Mouse (Mus musculus) embryonic facial prominence, embryonic 10.5 days (tissue): ENCODE measurements around the gene Cux1. TPM values are rescaled to one million over a fixed set of nuclear protein-coding genes. Genes with fewer than 3 reads are reported as not detected.
"Not testable (repeated sequence)": the region's sequence is repeated elsewhere in the genome, so short reads cannot be mapped to it uniquely, and the experiment has no call there.

Experiments used
- DNase-seq: peaks from one replicate; pipeline ENCODE4 v3.0.0-alpha.2; 2017; ENCODE audit warnings: low spot score
- H3K27ac ChIP-seq: fragments of 300-500 bp; sonication (generic); replicated peaks from 2 replicates; pipeline ENCODE4 v1.5.1; 2016; ENCODE audit warnings: mild to moderate bottlenecking
- H3K27me3 ChIP-seq: fragments of 300-500 bp; sonication (generic); replicated peaks from 2 replicates; pipeline ENCODE4 v1.6.1; 2016; ENCODE audit warnings: low read depth, mild to moderate bottlenecking; ENCODE audit not compliant: poor library complexity, severe bottlenecking
- H3K36me3 ChIP-seq: fragments of 300-500 bp; sonication (generic); replicated peaks from 2 replicates; pipeline ENCODE4 v1.6.1; 2016; ENCODE audit warnings: mild to moderate bottlenecking, moderate library complexity
- H3K4me1 ChIP-seq: fragments of 300-500 bp; sonication (generic); 2 replicates; pipeline ENCODE4 v1.6.1; 2016
- H3K4me3 ChIP-seq: fragments of 300-500 bp; sonication (generic); 2 replicates; pipeline ENCODE4 v1.5.1; 2016; ENCODE audit warnings: mild to moderate bottlenecking, moderate library complexity
- H3K9me3 ChIP-seq: fragments of 300-500 bp; sonication (generic); 2 replicates; pipeline ENCODE4 v1.6.1; 2016; ENCODE audit warnings: mild to moderate bottlenecking
- WGBS: fragments of 180-500 bp; shearing (Covaris S2); methylation state at CpG from one replicate; pipeline ENCODE4 v1.1.7; 2016; 5-methylcytosine and 5-hydroxymethylcytosine counted together
- microRNA-seq: library from miRNA; unstranded; fragments of <30 nt; microRNA quantifications from one replicate; pipeline ENCODE4, GENCODE M21; 2017
- polyA plus RNA-seq: library from polyadenylated mRNA; unstranded; fragments of >200 nt; fragmentation: Nextera tagmentation; extraction: Ambion mirVana; gene quantifications from 2 replicates; pipeline ENCODE4 v1.2.1, GENCODE M21; 2016

The Cux1 gene
- polyA plus RNA-seq, 1 experiment from 2014 or later, result 75.3 TPM

GRCm38 (mm10) chr5:136215958-136216357, 351.3 kb downstream of the Cux1 start:
- H3K27me3 ChIP-seq, result no peaks in the 10 kb centered on the region
- peaks cover 30% of the 10 kb centered on the region for H3K36me3 ChIP-seq
- 91% methylated on average over 5 of the region's 5 CpGs for WGBS
- H3K9me3 ChIP-seq, result peaks cover 13% of the 10 kb centered on the region
- H3K27ac ChIP-seq, result no peak overlapping the region
- DNase-seq, result no peak
- H3K4me3 ChIP-seq, result no peak overlapping the region
- no peaks in the 10 kb centered on the region for H3K4me1 ChIP-seq

GRCm38 (mm10) chr5:136215211-136215610, 352.1 kb downstream of the Cux1 start:
- no peaks in the 10 kb centered on the region for H3K27me3 ChIP-seq
- H3K36me3 ChIP-seq, result peaks cover 23% of the 10 kb centered on the region
- H3K4me1 ChIP-seq, result no peaks in the 10 kb centered on the region
- WGBS, result 91% methylated on average over 3 of the region's 3 CpGs
- H3K27ac ChIP-seq, result no peak overlapping the region
- H3K9me3 ChIP-seq, result peaks cover 13% of the 10 kb centered on the region
- no peak for DNase-seq
- no peak overlapping the region for H3K4me3 ChIP-seq

GRCm38 (mm10) chr5:136213716-136214115, 353.6 kb downstream of the Cux1 start:
- Histone ChIP-seq H3K4me3 (no peak overlapping the region), H3K36me3 (peaks cover 8% of the 10 kb centered on the region), H3K27me3 (no peaks in the 10 kb centered on the region), H3K9me3 (peaks cover 13% of the 10 kb centered on the region), H3K4me1 (no peaks in the 10 kb centered on the region), H3K27ac (no peak overlapping the region)
- DNase-seq, result no peak
- WGBS, result 85% methylated on average over 5 of the region's 5 CpGs

GRCm38 (mm10) chr5:136212716-136213115, 354.6 kb downstream of the Cux1 start:
- no peak overlapping the region for H3K27ac ChIP-seq
- H3K27me3 ChIP-seq, result no peaks in the 10 kb centered on the region
- no peak overlapping the region for H3K4me3 ChIP-seq
- H3K36me3 ChIP-seq, result no peaks in the 10 kb centered on the region
- 92% methylated on average over 11 of the region's 11 CpGs for WGBS
- no peaks in the 10 kb centered on the region for H3K4me1 ChIP-seq
- peaks cover 13% of the 10 kb centered on the region for H3K9me3 ChIP-seq
- DNase-seq, result no peak

GRCm38 (mm10) chr5:136211341-136212102, 355.8 kb downstream of the Cux1 start:
- H3K4me3 ChIP-seq, H3K27ac ChIP-seq, H3K27me3 ChIP-seq, DNase-seq, H3K4me1 ChIP-seq, H3K36me3 ChIP-seq: not testable (repeated sequence)
- 93% methylated on average over 14 of the region's 14 CpGs for WGBS
- H3K9me3 ChIP-seq, result peaks cover 13% of the 10 kb centered on the region

- Histone ChIP-seq H3K9me3 (peaks cover 4% of the 10 kb centered on the region; the same call in 1 of the 2 replicates), H3K4me3 (no peak overlapping the region), H3K27ac (no peak overlapping the region), H3K36me3 (no peaks in the 10 kb centered on the region), H3K27me3 (no peaks in the 10 kb centered on the region), H3K4me1 (no peaks in the 10 kb centered on the region)
- DNase-seq, result no peak
- WGBS, result 75% methylated on average over 5 of the region's 5 CpGs
Measured at GRCm38 (mm10) chr5:136210549-136210948, 356.7 kb downstream of the Cux1 start.

GRCm38 (mm10) chr5:136201832-136202231, 365.5 kb downstream of the Cux1 start:
- Histone ChIP-seq H3K4me1 (peaks cover 22% of the 10 kb centered on the region), H3K27ac (no peak overlapping the region), H3K9me3 (peaks cover 4% of the 10 kb centered on the region; the same call in 1 of the 2 replicates), H3K4me3 (no peak overlapping the region), H3K27me3 (no peaks in the 10 kb centered on the region), H3K36me3 (peaks cover 12% of the 10 kb centered on the region)
- WGBS, result 33% methylated on average over 7 of the region's 7 CpGs
- peak; percentile 76 for DNase-seq

- Histone ChIP-seq H3K9me3 (peaks cover 4% of the 10 kb centered on the region; the same call in 1 of the 2 replicates), H3K4me1 (peaks cover 22% of the 10 kb centered on the region), H3K36me3 (peaks cover 35% of the 10 kb centered on the region), H3K27me3 (no peaks in the 10 kb centered on the region), H3K27ac (peak overlapping the region; percentile 89), H3K4me3 (peak overlapping the region; percentile 99)
- WGBS, result 32% methylated on average over 11 of the region's 11 CpGs
- peak; percentile 28 for DNase-seq
Measured at GRCm38 (mm10) chr5:136199526-136199925, 367.8 kb downstream of the Cux1 start.

GRCm38 (mm10) chr5:136198474-136199391, 368.6 kb downstream of the Cux1 start, which contains the start of gene Prkrip1:
Gene Prkrip1 (minus strand): TSS chr5:136198963.
- DNase-seq, result peak; percentile 98
- Histone ChIP-seq H3K27me3 (no peaks in the 10 kb centered on the region), H3K4me1 (peaks cover 22% of the 10 kb centered on the region), H3K36me3 (peaks cover 40% of the 10 kb centered on the region), H3K9me3 (peaks cover 2% of the 10 kb centered on the region; the same call in 1 of the 2 replicates), H3K4me3 (peak within 1 kb of the TSS; percentile 99), H3K27ac (peak within 1 kb of the TSS; percentile 89)
- under 1% methylated on average over 62 of the region's 62 CpGs for WGBS

Small RNA genes lying within 50 kb of the gene (microRNA-seq; reads per million reads assigned to microRNA genes)
- not detected for gene Mir721

Other genes with a start within 250 kb of the Cux1 start
- not detected in 2 replicates for gene Myl10, start 125.7 kb upstream of the Cux1 start, polyA plus RNA-seq